Mouse (Mus musculus) B cell, adult 2 months (primary cell): ENCODE measurements around the gene Tlr5.
A peak's percentile ranks its signal among the peaks of the same experiment; 100 is the strongest.

Source experiments
- DNase-seq, 2 experiments: peaks; one replicate each; pipeline ENCODE4 v3.0.0; 2022

Gene Tlr5

GRCm38 (mm10) chr1:182954287-182955046 is at the start of gene Tlr5:
TSS of gene Tlr5 (plus strand) at chr1:182954788.
- DNase-seq: peak in 1 of 2 experiments; percentile 3

DNA sequence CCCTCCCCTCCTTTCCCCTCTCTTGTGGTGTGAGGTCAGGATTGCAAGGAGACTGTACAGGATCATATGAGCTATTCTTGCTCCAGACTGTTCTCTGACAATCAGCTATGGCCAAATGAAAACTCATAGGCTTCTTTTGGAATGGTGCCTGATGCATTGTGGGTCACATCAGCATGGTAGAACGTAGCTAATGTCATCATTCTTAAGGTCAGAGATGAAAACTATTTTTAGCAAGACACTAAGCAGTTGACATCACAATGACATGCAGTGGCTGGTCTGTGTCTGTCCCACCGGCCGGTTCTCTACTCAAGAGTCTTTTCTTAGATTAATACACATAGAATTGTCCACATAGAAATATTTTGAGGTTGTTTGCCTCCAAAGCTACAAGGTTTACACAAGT is 48.9 kb upstream of the Tlr5 start:
- no peak for DNase-seq

GRCm38 (mm10) chr1:182908050-182909036 is 46.2 kb upstream of the Tlr5 start:
- DNase-seq: no peak

GRCm38 (mm10) chr1:182909066-182909465 is 45.5 kb upstream of the Tlr5 start:
- no peak for DNase-seq

- no peak for DNase-seq
These were observed 45.0 kb upstream of the Tlr5 start for GRCm38 (mm10) chr1:182909596-182909995.

DNA sequence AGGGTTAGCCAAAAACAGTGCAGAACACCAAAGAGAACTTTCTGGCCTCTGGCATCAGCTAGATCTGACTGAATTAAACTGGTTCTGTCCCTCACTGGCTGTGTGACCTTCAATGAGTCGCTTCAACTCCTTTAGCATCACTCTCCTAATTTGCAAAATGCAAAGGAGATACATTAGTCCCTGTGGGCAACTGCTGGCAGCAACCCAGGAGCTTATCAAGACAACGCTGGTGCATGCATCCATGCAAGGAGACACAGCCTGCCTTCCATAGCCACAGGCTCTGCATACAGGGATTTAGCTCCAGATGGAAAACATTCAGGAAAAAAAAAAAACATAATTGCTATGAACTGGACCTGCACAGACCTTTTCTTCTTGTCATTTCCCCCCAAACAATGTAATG is 42.0 kb upstream of the Tlr5 start:
- DNase-seq: no peak

DNA sequence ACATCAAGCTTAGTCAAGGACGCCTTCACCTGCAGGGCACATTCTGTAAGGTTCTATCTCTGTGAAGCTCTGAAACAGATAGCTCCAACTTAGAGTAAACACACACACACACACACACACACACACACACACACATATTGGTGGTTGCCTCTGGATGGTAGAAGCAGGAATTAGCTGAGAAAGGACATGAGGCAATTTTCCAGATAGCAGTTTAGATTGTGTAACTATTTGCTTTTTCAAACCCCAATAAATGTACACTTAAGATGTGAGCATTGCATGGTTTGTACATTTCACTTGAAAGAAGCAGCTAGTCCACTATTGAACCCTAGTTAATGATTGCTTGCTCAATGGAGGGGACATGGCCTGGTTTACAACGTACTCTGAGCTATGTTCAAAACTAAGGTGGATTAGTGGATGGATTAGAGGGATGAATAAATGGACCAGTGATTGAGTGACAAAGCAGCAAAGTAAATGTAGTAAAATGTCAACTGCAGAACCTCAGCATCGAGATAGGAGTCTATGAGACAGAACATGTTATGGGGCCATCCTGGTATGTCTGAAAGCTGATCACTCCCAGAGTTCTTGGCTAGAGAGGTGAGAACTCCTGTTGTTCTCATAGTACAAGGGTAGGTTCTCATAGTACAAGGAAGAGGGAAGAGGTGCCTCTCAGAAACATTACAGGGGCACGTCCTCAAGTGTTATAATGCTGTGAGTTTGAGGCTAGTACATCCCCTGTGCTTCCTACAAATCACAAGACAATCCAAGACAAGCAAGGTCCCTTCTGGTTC is 40.3 kb upstream of the Tlr5 start:
- no peak for DNase-seq

DNA sequence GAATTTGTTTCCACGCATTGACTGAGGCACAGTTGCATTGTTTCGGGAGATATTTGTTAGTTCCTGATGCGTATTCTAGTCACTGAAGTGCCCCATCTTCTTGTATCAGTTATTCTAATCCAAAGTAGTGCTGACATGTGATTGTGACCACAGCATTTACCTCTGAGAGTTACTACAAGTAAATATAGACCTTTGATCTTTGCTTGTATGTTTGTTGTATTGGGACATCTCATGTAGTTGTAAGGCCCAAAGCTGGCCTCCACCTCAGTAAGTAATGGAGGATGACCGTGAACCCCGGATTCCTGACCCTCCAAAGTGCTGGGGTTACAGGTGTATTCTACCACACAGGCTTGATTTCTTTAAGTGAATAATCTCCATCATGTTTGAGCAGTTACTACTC is 38.4 kb upstream of the Tlr5 start:
- no peak for DNase-seq

DNA sequence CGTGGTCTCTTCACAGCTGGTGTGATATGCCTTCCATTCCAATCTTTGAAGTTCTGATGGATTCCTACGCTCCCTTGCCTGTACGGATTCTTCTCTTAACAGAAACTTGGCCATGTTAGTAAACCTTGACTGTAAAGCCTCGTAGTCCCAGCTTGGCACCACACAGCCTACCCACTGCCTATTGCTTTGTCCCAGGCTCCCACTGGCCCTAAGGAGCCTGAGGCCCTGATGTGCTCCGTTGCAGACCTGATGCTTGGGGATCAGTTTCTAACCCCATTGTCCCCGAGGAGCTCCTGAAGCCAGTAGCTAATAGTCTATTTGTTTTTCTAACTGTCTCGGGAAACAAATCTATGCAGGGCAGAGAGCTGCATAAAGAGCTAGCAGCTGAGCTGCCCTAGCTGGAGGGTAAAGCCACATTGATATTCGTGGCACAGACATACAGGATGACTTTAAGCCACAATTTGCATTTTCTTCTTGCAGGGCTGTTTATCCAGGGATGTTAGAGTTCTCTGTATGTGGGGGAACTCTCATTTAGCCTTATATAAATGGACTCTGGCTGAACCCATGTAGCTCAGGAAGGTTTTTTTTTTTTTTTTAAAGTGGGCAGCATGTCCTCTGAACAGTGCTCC is 35.8 kb upstream of the Tlr5 start:
- DNase-seq: no peak

DNA sequence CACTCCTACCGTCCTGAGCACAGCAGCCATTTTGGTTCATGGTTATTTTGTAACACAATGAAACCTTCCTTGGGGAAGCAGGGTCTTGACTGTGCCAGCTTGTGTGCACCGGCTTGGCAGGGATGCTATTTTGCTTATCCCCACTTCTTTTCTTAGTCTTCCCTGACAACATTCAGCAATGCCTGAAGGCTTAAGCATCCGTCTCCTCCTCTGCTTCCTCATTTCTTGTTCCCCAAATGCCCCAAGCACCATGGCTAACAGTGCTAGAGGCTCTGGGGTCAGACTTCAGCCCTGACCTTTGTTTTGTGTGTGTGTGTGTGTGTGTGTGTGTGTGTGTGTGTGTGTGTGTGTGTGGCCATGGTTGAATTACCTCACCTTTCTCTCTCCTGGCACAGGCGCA is 31.8 kb upstream of the Tlr5 start:
- no peak for DNase-seq

DNA sequence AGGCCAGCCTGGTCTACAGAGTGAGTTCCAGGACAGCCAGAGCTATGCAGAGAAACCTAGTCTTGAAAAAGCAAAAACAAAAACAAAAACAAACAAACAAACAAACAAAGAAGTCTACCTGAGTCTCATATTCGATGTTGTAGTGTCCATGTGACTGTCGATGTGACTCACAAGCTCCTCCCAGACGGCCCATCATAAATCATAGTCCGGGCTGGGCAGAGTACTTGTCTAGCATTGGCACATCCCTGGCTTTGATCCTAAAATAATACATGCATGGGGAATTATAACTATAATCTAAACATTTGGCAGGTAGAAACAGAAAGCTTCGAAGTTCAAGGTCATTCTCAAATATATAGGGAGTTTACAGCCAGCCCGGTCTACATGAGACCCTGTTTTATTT is 28.1 kb upstream of the Tlr5 start:
- DNase-seq: no peak

DNA sequence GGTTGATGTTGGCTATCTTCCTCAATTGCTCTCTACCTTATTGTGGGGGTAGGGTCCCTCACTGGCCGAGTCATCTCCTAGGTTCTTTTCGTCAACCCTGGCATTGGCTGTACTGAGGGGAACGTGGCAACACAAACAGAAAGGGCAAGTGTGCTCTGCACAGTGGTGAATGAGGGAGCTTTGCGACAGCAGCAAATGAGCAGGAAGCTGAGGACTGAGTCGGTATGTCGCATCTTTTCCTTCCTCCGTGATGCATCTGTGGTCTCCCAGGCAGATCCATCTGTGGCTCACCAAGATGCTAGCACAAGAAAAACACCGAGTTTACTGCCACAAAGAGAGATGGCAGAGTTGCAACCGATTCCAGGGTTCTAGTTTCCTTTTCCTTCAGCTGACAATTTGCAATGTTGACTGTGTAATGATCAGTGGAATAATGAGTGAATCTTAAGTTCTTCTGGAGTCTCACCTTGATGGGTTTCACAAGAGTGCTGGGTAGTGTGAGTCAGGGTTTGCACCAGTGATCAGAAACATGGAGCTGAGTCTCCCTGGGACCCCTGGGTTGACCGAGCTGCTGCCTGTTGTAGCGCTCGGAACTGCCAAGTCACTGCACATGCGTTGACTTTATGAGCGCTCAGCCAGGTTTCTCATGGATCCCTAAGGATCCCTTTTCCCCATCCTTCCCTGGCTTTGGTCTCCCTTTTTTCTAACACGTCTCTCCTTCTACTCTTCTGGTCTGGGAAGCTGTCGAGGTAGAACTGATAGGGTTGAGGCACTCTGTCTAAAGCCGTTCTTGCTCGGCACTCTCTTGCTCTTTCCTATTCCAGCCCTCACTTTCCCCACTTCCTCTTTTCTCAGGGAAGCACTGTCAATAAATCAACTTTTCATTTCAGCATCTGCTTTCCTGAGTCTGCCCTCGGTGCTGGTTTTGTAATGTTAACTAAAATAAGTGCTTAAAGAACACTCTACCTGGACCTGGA is 26.4 kb upstream of the Tlr5 start:
- DNase-seq: peak in 1 of 2 experiments; percentile 2

DNA sequence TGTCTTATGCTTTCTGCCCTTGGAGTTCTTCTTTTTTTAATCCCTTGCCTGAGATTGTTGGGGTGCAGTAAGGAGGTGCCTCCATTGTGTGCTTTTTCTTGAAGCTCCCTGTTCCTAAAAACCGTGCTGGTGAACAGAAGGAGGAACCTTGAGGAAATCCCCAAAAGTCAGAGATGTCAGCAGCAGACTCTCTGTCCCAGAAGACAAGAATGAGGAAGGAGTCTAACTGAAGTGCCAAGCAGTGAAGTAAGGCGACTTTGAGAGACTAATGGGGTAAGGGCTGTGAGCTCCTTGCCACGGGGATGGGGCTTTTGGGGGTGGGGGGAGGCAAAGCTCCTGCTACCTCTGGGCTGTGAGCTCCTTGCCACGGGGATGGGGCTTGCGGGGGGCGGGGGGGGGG is 19.1 kb upstream of the Tlr5 start:
- no peak for DNase-seq

DNA sequence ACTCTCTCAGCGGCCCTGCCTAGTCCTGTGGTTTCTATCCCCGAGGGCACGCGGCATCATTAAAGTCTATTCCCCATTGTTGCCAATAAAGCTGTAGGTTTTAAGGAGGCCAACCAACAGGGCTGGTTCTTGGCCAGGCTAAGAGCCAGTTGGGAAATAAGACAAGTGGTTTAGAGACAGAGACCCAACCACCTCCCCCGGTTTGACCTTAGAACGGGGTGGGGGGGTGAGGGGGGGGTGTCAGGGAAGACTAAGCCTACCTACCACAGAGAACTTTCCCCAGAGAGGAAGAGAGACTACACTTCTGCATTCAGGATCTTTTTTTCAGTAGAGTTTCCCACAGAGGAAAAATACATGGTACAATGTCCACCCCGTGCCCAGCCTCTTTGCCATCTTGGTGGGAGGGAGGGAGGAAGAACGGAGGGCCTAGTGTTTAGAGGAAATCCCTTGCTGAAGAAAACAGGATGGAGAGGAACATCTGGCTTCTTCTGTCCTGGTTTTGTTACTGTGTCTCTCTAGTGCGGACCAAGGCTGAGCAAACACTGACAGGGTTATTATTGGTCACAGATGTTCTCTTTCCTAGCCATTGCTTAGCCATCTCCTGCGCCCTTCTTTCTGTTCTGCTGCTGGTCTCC is 17.0 kb upstream of the Tlr5 start:
- no peak for DNase-seq

DNA sequence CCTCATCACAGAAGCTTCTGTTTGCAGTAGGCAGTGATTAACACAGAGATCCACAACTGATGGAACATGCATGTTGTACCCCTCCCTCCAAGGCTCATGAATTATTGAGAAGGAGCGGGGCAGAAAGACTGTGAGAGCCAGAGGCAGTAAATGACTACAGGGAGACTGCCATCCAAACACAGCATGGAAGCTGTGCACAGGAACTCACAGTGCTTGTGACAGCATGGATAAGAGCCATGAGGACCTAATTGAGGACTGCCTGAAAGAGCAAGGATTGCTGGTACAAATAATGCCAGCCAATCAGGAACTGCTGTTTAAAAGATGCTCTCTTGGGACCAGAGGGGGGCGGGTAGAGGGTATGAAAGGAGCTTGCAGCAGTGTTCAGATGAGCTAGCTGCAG is 12.7 kb upstream of the Tlr5 start:
- DNase-seq: no peak

DNA sequence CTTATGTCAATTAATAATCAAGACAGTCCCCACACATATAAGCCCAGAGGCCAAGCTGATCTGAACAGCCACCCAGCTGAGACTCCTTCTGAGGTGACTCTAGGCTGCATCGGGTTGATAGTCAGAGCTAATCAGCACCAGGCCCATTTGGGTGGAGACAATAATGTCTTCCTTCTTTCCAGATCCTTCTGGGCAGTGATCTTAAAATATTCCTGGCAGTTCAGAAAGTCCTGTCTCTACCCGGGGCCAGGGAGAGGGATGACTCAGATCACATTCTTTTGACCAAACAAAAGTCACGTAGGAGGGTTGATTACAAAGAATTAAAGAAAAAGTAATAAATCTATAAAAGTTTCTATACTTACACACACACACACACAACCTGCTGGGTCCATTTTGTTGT is 10.7 kb upstream of the Tlr5 start:
- DNase-seq: no peak

GRCm38 (mm10) chr1:182944638-182945037 is 9.9 kb upstream of the Tlr5 start:
- no peak for DNase-seq

DNA sequence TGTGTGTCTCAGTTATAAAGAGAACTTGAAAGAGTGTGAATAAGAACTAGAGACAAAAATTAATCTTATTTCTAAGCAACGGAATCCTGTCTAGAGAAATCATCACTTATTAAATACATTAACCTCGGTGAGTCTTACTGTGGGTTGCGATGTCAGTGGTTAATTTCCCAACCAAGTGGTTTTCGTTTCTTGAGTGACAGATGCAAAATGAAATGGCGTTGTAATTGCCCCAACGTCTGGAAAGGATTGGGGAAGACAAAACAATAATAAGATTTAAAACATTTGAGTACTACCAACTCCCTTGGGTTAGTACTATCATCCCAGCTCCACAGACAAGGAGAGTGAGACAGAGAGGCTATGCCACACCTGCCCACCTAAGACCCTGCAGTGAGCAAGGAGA is 9.0 kb upstream of the Tlr5 start:
- no peak for DNase-seq

DNA sequence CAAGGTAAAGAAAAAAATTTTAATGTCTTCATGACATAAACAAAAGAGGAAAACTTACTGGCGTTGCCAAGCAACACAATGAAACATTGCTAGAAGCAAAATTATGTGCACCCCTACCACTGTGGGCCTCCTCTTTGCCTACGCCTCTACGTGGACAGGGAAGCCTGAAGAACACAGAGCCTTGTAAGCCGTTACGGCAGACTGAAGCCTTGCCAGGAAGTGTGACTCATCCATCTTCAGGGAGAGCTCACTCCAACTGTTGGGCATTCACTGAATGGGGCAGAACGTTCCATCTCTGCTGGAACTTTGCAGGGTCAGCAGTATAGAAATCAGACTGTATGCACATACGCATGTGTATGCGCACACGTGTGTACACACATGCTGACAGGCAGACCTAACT is 3.3 kb upstream of the Tlr5 start:
- no peak for DNase-seq

DNA sequence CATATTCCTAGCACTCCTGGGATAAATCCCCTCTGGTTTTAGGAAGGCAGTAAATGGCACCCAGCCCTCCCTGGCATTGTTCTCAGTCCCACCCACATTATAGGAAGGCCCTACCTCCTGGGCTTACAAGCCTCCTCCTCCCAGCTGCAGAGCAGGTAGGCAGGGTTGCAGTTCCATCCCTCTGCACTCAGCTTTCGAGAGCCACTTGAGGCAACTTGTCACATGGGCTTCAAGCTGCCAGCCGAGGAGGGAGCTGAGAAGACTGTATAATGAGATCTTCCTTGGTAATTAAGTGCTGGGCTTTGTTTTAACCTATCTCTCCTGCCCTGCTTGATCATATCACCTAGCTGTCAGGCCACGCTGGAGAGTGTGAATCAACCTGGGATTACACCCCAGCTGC is 1.4 kb upstream of the Tlr5 start:
- no peak for DNase-seq

DNA sequence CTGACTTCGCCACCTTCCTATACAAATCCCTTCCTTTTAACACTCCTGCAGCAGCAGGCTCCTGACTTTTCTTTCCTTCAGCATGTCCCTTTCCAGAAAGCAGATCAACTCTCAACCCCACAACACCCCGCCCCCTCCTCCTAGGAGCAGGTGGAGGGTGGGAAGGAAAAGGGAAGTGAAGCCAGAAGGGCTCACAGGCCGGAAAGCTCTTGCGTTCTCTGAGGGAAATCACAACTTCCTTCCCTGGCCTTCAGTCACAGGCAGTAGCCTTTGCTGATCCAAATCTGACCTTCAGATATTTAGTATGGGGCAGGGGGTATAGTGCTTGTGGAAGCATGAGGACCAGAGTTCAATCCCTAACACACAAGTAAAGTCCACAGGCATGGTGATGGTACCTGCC is 921 bp upstream of the Tlr5 start:
- peak; percentile 9 to 12 for DNase-seq
